Mouse (Mus musculus): Measurements from ENCODE around the gene Btn2a2.

GRCm38 (mm10) chr13:23438521-23438920 is 50.1 kb downstream of the Btn2a2 start:
- TF ChIP-seq CTCF (IDR thresholded peaks at IDR 0.05; ENCODE audit: borderline replicate concordance, insufficient read depth, low read depth, low read length), result no peak
- TF ChIP-seq POLR2A (IDR thresholded peaks at IDR 0.05; ENCODE audit: borderline replicate concordance, insufficient read depth, low read length), result no peak

Data from cerebellum, adult 2 months (tissue).